Mouse (Mus musculus) liver, embryonic 13.5 days (tissue): ENCODE results near the gene Gm2115. TPM values are rescaled to one million over a fixed set of nuclear protein-coding genes. Genes with fewer than 3 reads are reported as not detected.
A peak's percentile ranks its signal among the peaks of the same experiment; 100 is the strongest.

Source experiments
- ATAC-seq: fragments of 200-750 bp; cut with Nextera tagmentation; 2 replicates; pipeline ENCODE4 v1.8.0; 2017; ENCODE audit warnings: low read depth, mild to moderate bottlenecking, moderate number of reproducible peaks, moderate library complexity
- DNase-seq: peaks from one replicate; pipeline ENCODE4 v3.0.0; 2022
- H3K27ac ChIP-seq: fragments of 300-500 bp; sonication (generic); 2 replicates; pipeline ENCODE4 v1.5.1; 2015; ENCODE audit warnings: moderate library complexity, mild to moderate bottlenecking, inconsistent platforms
- H3K27me3 ChIP-seq: fragments of 300-500 bp; sonication (generic); 2 replicates; pipeline ENCODE4 v1.6.1; 2015; ENCODE audit warnings: mild to moderate bottlenecking, inconsistent platforms
- H3K36me3 ChIP-seq: fragments of 300-500 bp; sonication (generic); 2 replicates; pipeline ENCODE4 v1.6.1; 2015; ENCODE audit warnings: mild to moderate bottlenecking, inconsistent platforms
- H3K4me1 ChIP-seq: fragments of 300-500 bp; sonication (generic); replicated peaks from 2 replicates; pipeline ENCODE4 v1.6.1; 2015; ENCODE audit warnings: inconsistent platforms
- H3K4me2 ChIP-seq: fragments of 300-500 bp; sonication (generic); 2 replicates; pipeline ENCODE4 v1.6.1; 2015; ENCODE audit warnings: inconsistent platforms, mild to moderate bottlenecking, moderate library complexity
- H3K4me3 ChIP-seq: fragments of 300-500 bp; sonication (generic); replicated peaks from 2 replicates; pipeline ENCODE4 v1.5.1; 2015; ENCODE audit warnings: mild to moderate bottlenecking, inconsistent platforms
- H3K9ac ChIP-seq: fragments of 300-500 bp; sonication (generic); 2 replicates; pipeline ENCODE4 v1.6.1; 2015; ENCODE audit warnings: mild to moderate bottlenecking, inconsistent platforms
- H3K9me3 ChIP-seq: fragments of 300-500 bp; sonication (generic); replicated peaks from 2 replicates; pipeline ENCODE4 v1.6.1; 2016; ENCODE audit warnings: inconsistent platforms
- WGBS: fragments of 180-500 bp; shearing (Covaris S2); methylation state at CpG from one replicate; pipeline ENCODE4 v1.1.7; 2015; ENCODE audit not compliant: insufficient replicate concordance; 5-methylcytosine and 5-hydroxymethylcytosine counted together
- polyA plus RNA-seq: library from polyadenylated mRNA; unstranded; fragments of >200 nt; fragmentation: Nextera tagmentation; extraction: Ambion mirVana; gene quantifications from 2 replicates; pipeline ENCODE4 v1.2.1, GENCODE M21; 2015

The Gm2115 gene
- 0.02 and 0.09 TPM in 2 replicates for polyA plus RNA-seq

DNA sequence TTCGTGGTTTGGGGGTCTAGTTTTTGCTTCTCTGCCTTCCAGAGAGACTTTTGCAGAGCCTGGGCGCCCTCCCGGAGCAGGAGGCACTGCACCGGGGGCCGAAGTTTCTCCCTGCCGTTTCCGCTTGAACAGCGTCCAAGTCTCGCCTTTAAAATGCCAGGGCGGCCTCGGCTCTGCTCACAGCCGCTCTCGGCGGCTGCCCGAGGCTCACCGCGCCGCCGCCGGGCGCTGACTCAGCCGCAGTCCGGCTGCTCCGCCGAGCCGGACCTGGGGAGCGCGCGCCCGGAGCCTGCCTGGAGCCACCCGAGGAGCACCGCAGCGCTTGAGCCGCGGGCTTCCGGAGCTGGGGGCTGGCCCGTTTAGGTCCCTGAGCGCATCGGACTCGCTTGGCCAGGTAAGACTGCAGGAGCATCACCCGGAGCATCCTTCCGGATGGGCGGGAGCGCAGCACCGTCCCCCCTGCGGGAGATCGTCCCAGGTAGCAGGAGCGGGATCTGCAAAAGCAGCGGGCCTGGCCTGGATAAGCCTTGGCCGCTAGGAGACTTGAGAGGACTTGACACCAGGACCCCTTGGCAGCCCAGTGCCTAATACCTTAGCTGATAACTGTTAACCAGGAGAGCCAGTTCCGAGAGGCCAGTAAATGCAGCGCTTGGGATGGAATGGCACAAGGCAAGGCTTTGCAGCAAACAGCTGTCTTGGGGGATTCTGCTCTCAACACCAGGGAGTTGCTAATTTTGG, at the start of gene Gm2115:
Gene Gm2115 (plus strand): TSS at position 159 of the 738 bp plus-strand sequence.
- Histone ChIP-seq H3K9me3 (no peaks in the 10 kb centered on the region), H3K36me3 (no peaks in the 10 kb centered on the region), H3K4me3 (peak within 1 kb of the TSS; percentile 25; the same call in 1 of the 2 replicates), H3K27ac (no peak within 1 kb of the TSS), H3K27me3 (peaks cover 35% of the 10 kb centered on the region), H3K4me2 (peak within 1 kb of the TSS; percentile 39), H3K4me1 (no peaks in the 10 kb centered on the region), H3K9ac (no peak within 1 kb of the TSS)
- ATAC-seq, result no peak
- no peak for DNase-seq
- WGBS, result 2% methylated on average over 52 of the region's 52 CpGs

DNA sequence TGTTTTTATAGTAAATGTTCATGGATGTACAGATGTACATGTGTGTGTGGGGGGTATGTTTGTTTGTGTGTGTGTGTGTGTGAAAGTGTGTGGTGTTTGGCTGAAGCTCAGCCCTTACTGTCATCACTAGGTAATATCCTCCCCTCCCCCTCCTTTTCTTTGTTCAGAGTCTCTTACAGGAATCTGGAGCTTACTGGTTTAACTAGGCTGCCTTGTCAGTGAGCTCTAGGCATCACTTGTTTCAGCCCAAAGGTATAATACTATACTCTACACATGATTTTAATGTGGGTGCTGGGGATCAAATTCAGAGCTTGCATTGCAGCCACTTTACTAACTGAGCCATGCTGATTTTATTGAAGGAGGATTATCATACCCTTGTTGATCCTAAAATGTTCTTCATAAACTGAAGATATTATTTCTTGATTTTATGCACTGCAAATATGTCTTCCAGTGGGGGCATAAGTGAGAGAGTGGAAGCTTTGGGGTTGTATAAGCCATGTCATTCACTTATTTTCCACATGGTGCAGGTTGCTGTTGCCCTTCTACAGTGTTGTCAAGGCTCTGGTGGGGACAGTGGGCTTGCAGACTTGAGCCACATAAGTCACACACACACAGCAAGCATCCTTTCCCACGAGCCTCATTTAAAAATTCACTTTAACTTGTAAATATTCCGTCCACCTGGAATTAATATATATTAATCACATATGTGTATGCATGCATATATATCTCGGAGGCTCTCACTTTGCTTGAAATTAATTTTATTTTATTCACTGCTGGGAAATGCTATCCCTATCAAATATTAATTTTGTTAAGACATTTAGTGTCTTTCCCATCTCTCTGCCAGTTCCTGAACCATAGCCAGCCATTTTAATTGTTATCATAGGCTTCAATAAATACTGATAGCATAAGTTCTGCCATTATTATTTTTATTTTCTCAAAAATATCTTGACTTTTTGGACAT, 45.0 kb upstream of the Gm2115 start:
- Histone ChIP-seq H3K4me2 (no peak overlapping the region), H3K9me3 (no peaks in the 10 kb centered on the region), H3K36me3 (no peaks in the 10 kb centered on the region), H3K9ac (no peak overlapping the region), H3K4me3 (no peak overlapping the region), H3K27me3 (no peaks in the 10 kb centered on the region), H3K4me1 (no peaks in the 10 kb centered on the region), H3K27ac (no peak overlapping the region)
- DNase-seq (no peak), ATAC-seq (no peak)
- WGBS, result 41% methylated on average over 3 of the region's 3 CpGs

DNA sequence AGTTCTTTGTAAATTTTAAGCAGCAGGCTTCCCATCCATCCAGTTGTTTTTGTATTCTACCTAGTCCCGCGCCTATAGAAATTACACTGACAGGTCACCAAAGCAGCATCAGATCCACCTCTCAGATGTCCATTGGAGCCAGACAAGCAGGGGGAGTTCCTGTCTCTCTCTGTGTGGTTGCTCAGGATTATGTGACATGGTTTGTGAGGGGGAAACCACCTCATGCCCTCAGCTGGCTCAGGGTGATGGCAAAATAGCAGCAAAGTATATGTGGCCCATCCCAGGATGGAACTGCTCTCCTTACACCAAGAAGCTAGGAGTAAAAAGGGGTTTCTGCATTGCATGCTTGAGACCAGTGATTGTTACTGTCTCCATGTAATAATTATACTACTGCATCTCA, 42.3 kb upstream of the Gm2115 start:
- DNase-seq (no peak), ATAC-seq (no peak)
- WGBS, result 73% methylated on average over 2 of the region's 2 CpGs
- H3K4me2 ChIP-seq, result no peak overlapping the region
- H3K27me3 ChIP-seq, result no peaks in the 10 kb centered on the region
- H3K9ac ChIP-seq, result no peak overlapping the region
- no peaks in the 10 kb centered on the region for H3K4me1 ChIP-seq
- no peaks in the 10 kb centered on the region for H3K36me3 ChIP-seq
- no peak overlapping the region for H3K4me3 ChIP-seq
- H3K9me3 ChIP-seq, result no peaks in the 10 kb centered on the region
- H3K27ac ChIP-seq, result no peak overlapping the region

DNA sequence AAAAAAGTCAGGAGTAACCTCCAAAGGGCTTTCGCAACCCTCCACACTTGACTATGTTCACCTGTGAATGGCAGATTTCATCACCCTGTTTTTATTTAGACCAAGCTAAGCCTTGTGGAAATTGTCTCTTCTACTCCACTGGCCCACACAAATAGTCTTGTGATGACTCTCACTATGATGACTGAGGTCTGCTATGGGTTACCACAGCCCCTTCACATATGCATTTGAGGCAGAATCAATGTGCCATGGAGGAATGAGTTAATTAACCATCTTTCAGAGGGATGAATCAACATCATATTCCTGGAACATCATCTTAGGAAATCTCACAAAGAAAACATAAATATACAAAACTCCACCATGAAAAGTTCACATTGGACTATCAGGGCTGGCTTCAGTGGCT, 25.6 kb upstream of the Gm2115 start:
- H3K4me3 ChIP-seq, result no peak overlapping the region
- no peak overlapping the region for H3K4me2 ChIP-seq
- ATAC-seq (no peak), DNase-seq (no peak)
- H3K36me3 ChIP-seq, result no peaks in the 10 kb centered on the region
- H3K4me1 ChIP-seq, result no peaks in the 10 kb centered on the region
- no peak overlapping the region for H3K27ac ChIP-seq
- H3K9me3 ChIP-seq, result no peaks in the 10 kb centered on the region
- no peaks in the 10 kb centered on the region for H3K27me3 ChIP-seq
- H3K9ac ChIP-seq, result no peak overlapping the region
- 84% methylated on average over 1 of the region's 1 CpGs for WGBS

DNA sequence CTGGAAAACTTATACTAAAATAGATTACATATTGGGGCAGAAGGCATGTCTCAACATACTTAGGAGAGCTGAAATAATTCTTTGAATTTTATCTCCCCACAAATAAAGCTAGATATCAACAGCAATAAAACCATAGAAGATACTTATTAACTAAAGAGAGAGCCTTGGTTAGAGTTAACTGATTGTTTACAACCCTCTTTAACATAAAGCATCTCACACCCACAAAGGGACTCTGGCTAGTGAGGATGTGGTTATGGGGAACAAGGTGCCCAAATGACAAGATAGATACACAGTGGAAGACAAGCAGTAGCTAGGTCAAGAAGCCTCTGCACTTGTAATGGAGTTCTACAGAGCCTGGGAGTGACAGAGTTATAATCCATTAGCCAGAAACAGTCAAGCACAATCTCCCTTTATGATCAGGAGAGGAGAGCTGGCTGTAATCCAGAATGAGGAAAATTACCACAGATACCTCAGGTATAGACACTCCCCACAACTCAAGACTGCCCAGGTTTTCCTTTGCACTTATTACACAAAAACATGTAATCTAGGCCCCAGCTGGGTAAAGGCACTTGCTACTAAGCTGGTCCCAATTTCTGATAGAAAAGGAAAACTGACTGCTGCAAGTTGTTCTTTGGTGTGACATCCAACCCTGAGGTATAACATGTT, 10.1 kb upstream of the Gm2115 start:
- ATAC-seq (no peak), DNase-seq (no peak)
- Histone ChIP-seq H3K27ac (no peak overlapping the region), H3K36me3 (no peaks in the 10 kb centered on the region), H3K4me2 (no peak overlapping the region), H3K9ac (no peak overlapping the region), H3K27me3 (no peaks in the 10 kb centered on the region), H3K4me1 (no peaks in the 10 kb centered on the region), H3K4me3 (no peak overlapping the region), H3K9me3 (no peaks in the 10 kb centered on the region)

DNA sequence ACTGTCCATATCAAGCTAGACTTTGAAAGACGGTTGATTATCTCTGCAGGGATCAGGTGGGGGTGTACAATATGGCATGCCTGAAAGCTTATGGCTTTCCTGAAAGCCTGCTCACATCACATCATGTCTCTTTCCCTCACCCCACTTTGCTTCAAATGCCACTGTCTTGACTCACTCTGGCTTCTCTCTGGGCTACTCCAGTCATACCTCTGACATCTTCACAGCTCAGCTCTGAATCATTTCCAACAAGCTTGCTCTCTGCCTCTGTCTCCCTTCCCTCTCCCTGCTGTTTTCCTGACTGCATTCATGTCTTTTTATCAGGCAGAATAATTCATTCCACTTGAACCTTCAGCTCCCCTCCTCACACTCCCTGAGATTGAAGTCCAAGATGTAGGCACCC, 7.4 kb upstream of the Gm2115 start:
- 47% methylated on average over 1 of the region's 1 CpGs for WGBS
- ATAC-seq (no peak), DNase-seq (no peak)
- Histone ChIP-seq H3K9me3 (no peaks in the 10 kb centered on the region), H3K9ac (no peak overlapping the region), H3K4me1 (no peaks in the 10 kb centered on the region), H3K4me2 (no peak overlapping the region), H3K4me3 (no peak overlapping the region), H3K36me3 (no peaks in the 10 kb centered on the region), H3K27me3 (no peaks in the 10 kb centered on the region), H3K27ac (no peak overlapping the region)

DNA sequence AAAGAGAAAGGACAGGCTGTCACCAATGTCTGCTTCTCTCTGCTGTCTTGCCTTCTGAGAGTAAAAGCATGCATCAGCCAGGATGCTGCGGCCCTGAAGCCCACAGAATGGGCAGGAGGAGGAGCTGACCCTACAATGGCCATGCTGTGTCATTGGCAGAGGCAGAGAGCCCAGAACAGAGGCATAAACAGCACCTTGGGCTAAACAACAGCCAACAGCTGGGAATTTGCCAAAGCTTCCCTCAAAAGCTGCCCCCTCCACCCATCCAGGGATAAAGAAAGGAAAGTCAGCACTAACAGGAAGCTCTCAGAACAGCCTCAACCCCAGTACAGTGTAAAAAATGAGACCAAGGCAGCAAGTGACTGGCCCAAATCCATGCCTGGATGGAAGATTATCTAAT, 6.3 kb upstream of the Gm2115 start:
- Histone ChIP-seq H3K4me1 (no peaks in the 10 kb centered on the region), H3K9ac (no peak overlapping the region), H3K4me3 (no peak overlapping the region), H3K27ac (no peak overlapping the region), H3K4me2 (no peak overlapping the region), H3K9me3 (no peaks in the 10 kb centered on the region), H3K27me3 (peaks cover 5% of the 10 kb centered on the region; the same call in 1 of the 2 replicates), H3K36me3 (no peaks in the 10 kb centered on the region)
- ATAC-seq (no peak), DNase-seq (no peak)
- WGBS, result 22% methylated on average over 1 of the region's 1 CpGs

DNA sequence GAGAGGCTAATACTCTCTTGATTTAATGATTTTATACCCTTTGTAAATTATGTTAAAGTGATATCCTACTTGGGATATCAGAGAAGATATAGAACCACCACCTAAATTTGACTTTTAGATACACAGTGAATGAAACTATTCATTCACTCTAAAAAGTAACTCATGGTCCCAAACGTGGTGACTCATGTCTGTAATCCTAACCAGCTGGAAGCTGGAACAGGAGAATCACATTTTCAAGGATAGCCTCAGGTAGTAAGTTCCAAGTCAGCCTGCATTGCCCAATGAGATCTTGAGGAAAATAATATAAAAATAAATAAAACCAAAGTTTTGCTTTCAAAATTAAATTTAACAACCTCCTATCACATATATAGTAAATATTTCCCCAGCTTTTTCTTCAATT, 2.6 kb upstream of the Gm2115 start:
- H3K9ac ChIP-seq, result no peak overlapping the region
- no peak overlapping the region for H3K4me2 ChIP-seq
- H3K36me3 ChIP-seq, result no peaks in the 10 kb centered on the region
- no peak for ATAC-seq
- DNase-seq, result no peak
- H3K9me3 ChIP-seq, result no peaks in the 10 kb centered on the region
- peaks cover 35% of the 10 kb centered on the region for H3K27me3 ChIP-seq
- WGBS, result 19% methylated on average over 1 of the region's 1 CpGs
- H3K27ac ChIP-seq, result no peak overlapping the region
- H3K4me3 ChIP-seq, result no peak overlapping the region
- H3K4me1 ChIP-seq, result no peaks in the 10 kb centered on the region

DNA sequence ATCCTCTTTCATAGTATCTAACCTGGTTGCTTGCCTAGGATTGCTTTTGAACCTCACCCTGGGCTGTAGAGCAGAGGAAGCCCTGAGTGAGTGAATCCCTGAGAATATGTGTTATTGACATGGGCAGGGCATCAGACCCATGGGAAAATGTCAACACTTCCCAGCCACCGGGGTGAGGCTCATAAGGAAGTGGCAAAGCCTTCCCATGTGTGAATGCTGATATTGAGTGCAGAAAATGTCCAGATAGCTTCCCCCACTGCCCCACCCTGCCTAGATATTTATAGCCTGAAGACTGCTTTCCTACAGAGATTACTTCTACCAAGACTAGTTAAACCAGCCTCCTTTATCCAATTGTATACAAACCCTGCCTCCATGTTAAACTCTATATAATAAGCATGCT, 4.0 kb downstream of the Gm2115 start:
- no peaks in the 10 kb centered on the region for H3K4me1 ChIP-seq
- no peak for ATAC-seq
- no peak overlapping the region for H3K4me3 ChIP-seq
- no peak for DNase-seq
- H3K9ac ChIP-seq, result no peak overlapping the region
- no peak overlapping the region for H3K4me2 ChIP-seq
- H3K36me3 ChIP-seq, result no peaks in the 10 kb centered on the region
- no peak overlapping the region for H3K27ac ChIP-seq
- 44% methylated on average over 1 of the region's 1 CpGs for whole genome bisulfite sequencing
- H3K9me3 ChIP-seq, result no peaks in the 10 kb centered on the region
- peaks cover 30% of the 10 kb centered on the region for H3K27me3 ChIP-seq

DNA sequence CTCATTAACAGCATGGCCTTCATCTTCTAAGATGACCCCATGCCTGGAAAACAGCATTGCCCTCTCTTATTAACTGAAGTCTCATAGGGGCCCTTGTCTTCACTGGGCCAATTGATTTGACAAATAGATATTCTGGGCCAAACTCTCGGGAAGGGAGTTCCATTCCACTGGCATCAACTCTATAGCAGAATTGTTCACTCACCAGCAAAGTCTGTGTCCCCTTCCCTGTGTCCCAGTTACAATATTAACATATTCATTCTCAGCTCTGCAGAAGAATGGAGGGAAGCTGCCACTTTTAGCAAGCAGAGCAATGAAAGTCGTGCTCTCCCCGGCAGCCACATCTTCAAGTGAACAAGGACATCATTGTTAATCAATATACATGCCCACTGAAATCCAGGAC, 5.9 kb downstream of the Gm2115 start:
- DNase-seq, result no peak
- Histone ChIP-seq H3K36me3 (no peaks in the 10 kb centered on the region), H3K9ac (no peak overlapping the region), H3K9me3 (no peaks in the 10 kb centered on the region), H3K4me1 (no peaks in the 10 kb centered on the region), H3K4me3 (no peak overlapping the region), H3K27ac (no peak overlapping the region), H3K27me3 (peaks cover 11% of the 10 kb centered on the region), H3K4me2 (no peak overlapping the region)
- WGBS, result 51% methylated on average over 3 of the region's 3 CpGs
- ATAC-seq, result no peak

DNA sequence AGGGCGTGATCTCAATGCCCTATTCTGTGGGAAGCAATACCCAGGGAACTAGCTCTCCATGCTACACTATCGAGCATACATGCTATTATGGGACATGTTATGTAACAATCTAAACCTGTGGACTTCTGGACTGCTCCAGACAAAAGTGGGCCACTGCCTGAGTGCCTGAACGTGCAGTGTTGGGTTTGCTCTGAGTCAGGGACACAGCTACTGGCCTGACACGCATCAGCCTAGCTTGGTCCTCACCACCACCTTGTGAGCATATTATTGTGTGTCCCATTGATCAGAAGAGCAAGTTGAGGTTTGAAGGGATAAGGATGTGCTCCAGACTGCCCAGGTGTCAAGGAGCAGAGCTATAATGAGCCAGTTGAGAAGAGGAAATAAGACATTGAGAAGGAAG, 16.2 kb downstream of the Gm2115 start:
- 57% methylated on average over 4 of the region's 4 CpGs for WGBS
- no peak for ATAC-seq
- H3K4me1 ChIP-seq, result no peaks in the 10 kb centered on the region
- H3K9me3 ChIP-seq, result no peaks in the 10 kb centered on the region
- DNase-seq, result no peak
- no peak overlapping the region for H3K9ac ChIP-seq
- no peak overlapping the region for H3K27ac ChIP-seq
- H3K4me2 ChIP-seq, result no peak overlapping the region
- no peaks in the 10 kb centered on the region for H3K36me3 ChIP-seq
- H3K4me3 ChIP-seq, result no peak overlapping the region
- no peaks in the 10 kb centered on the region for H3K27me3 ChIP-seq
